Mouse (Mus musculus) testis, adult 2 months (tissue): Measurements from ENCODE around the gene 1700001K19Rik.

Experiments used
- CTCF ChIP-seq: fragments of 200-500 bp; IDR thresholded peaks from 2 replicates; pipeline ENCODE4 v1.5.1; 2012; ENCODE audit warnings: low read depth, mild to moderate bottlenecking, inconsistent platforms, low read length, moderate library complexity; ENCODE audit not compliant: control insufficient read depth, insufficient read depth, insufficient replicate concordance
- POLR2A ChIP-seq: fragments of 200-500 bp; IDR thresholded peaks from 2 replicates; pipeline ENCODE4 v1.6.1; 2012; ENCODE audit warnings: low read depth, mild to moderate bottlenecking, inconsistent platforms, low read length, moderate library complexity; ENCODE audit not compliant: control insufficient read depth

DNA sequence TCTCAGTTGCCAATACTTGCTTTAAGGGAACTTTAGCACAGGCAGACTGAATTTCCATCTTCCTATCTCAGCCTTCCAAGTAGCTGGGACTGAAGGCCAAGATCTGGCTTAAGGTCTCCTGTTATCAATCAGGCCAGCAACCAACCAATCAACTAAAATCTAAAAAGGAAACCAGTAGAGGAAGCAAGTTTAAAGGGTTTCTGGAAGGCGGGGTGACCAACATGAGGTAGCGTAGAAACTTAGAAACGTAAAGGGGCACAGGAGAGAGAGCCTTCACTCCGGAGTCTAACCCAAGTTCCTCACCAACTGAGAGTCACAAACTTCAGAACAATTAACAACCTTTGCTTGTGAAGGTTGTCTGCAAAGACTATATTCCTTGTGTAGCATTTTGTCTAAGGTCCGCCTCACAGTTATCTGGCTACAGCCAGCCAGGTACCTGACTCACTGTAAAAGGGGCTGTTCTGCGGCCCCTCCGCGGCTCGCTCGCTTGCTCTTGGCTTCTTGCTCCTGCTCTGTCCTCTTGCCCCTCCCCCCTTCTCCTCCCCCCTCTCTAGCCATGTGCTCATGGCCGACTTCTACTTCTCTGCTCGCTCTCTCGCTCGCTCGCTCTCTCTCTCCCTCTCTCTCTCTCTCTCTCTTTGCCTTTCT, 16.2 kb upstream of the 1700001K19Rik start:
- TF ChIP-seq CTCF (no peak), POLR2A (no peak)
